Mouse (Mus musculus) intestine, embryonic 14.5 days (tissue): ENCODE measurements around the gene Slc44a1. TPM values are rescaled to one million over a fixed set of nuclear protein-coding genes. Genes with fewer than 3 reads are reported as not detected.

ENCODE experiments used
- ATAC-seq: fragments of 200-750 bp; cut with Nextera tagmentation; replicated peaks from 2 replicates; pipeline ENCODE4 v1.8.0; 2017; ENCODE audit warnings: low read depth, moderate number of reproducible peaks, moderate TSS enrichment, moderate library complexity; ENCODE audit not compliant: low FRiP score, low TSS enrichment
- DNase-seq: peaks from one replicate; pipeline ENCODE4 v3.0.0-alpha.2; 2018; ENCODE audit warnings: low spot score
- H3K27ac ChIP-seq: fragments of 300-500 bp; sonication (generic); 2 replicates; pipeline ENCODE4 v1.5.1; 2014; ENCODE audit warnings: low read depth, mild to moderate bottlenecking, control low read depth
- H3K27me3 ChIP-seq: fragments of 300-500 bp; sonication (generic); replicated peaks from 2 replicates; pipeline ENCODE4 v1.6.1; 2014; ENCODE audit warnings: low read length, control low read depth; ENCODE audit not compliant: control insufficient read depth, insufficient read depth
- H3K36me3 ChIP-seq: fragments of 300-500 bp; sonication (generic); 2 replicates; pipeline ENCODE4 v1.6.1; 2014; ENCODE audit warnings: low read length, control low read depth; ENCODE audit not compliant: control insufficient read depth, insufficient read depth
- H3K4me1 ChIP-seq: fragments of 300-500 bp; sonication (generic); replicated peaks from 2 replicates; pipeline ENCODE4 v1.6.1; 2014; ENCODE audit warnings: low read length, control low read depth, mixed read lengths; ENCODE audit not compliant: control insufficient read depth, insufficient read depth
- H3K4me2 ChIP-seq: fragments of 300-500 bp; sonication (generic); 2 replicates; pipeline ENCODE4 v1.6.1; 2014; ENCODE audit warnings: low read length
- H3K4me3 ChIP-seq: fragments of 300-500 bp; sonication (generic); 2 replicates; pipeline ENCODE4 v1.5.1; 2014; ENCODE audit warnings: low read depth, low read length, control low read depth, mixed read lengths
- H3K9ac ChIP-seq: fragments of 300-500 bp; sonication (generic); 2 replicates; pipeline ENCODE4 v1.6.1; 2014; ENCODE audit warnings: mild to moderate bottlenecking, low read length
- H3K9me3 ChIP-seq: fragments of 300-500 bp; sonication (generic); 2 replicates; pipeline ENCODE4 v1.6.1; 2016; ENCODE audit warnings: low read length, control low read depth; ENCODE audit not compliant: control insufficient read depth
- WGBS: fragments of 180-500 bp; shearing (Covaris S2); extraction: QIAGEN DNeasy Blood & Tissue Kit; methylation state at CpG from one replicate; pipeline ENCODE4 v1.1.7; 2014; 5-methylcytosine and 5-hydroxymethylcytosine counted together
- polyA plus RNA-seq: library from polyadenylated mRNA; unstranded; fragments of >200 nt; fragmentation: Nextera tagmentation; extraction: Ambion mirVana; gene quantifications from 2 replicates; pipeline ENCODE4 v1.2.1, GENCODE M21; 2014

The Slc44a1 gene
- 64.5 and 75.1 TPM in 2 replicates for polyA plus RNA-seq

GRCm38 (mm10) chr4:53440010-53440815 is at the start of gene Slc44a1:
Gene Slc44a1, plus strand, starts transcription at chr4:53440413.
- Histone ChIP-seq H3K27ac (peak within 1 kb of the TSS; percentile 82), H3K9me3 (no peaks in the 10 kb centered on the region), H3K27me3 (no peaks in the 10 kb centered on the region), H3K4me3 (peak within 1 kb of the TSS; percentile 78), H3K4me2 (peak within 1 kb of the TSS; percentile 89), H3K4me1 (peaks cover 27% of the 10 kb centered on the region), H3K36me3 (no peaks in the 10 kb centered on the region), H3K9ac (peak within 1 kb of the TSS; percentile 72)
- ATAC-seq: peak; percentile 96
- under 1% methylated on average over 64 of the region's 122 CpGs for WGBS
- peak; percentile 88 for DNase-seq

GRCm38 (mm10) chr4:53395002-53395401 is 45.2 kb upstream of the Slc44a1 start:
- Histone ChIP-seq H3K4me2 (no peak overlapping the region), H3K27me3 (no peaks in the 10 kb centered on the region), H3K4me3 (no peak overlapping the region), H3K9me3 (no peaks in the 10 kb centered on the region), H3K36me3 (no peaks in the 10 kb centered on the region), H3K4me1 (no peaks in the 10 kb centered on the region), H3K9ac (no peak overlapping the region), H3K27ac (no peak overlapping the region)
- WGBS: 71% methylated on average over 3 of the region's 3 CpGs
- ATAC-seq (no peak), DNase-seq (no peak)

- Histone ChIP-seq H3K4me1 (no peaks in the 10 kb centered on the region), H3K4me3 (no peak overlapping the region), H3K27ac (no peak overlapping the region), H3K36me3 (no peaks in the 10 kb centered on the region), H3K4me2 (no peak overlapping the region), H3K9ac (no peak overlapping the region), H3K27me3 (no peaks in the 10 kb centered on the region), H3K9me3 (no peaks in the 10 kb centered on the region)
- 59% methylated on average over 11 of the region's 11 CpGs for WGBS
- DNase-seq (no peak), ATAC-seq (no peak)
These were observed 43.5 kb upstream of the Slc44a1 start for GRCm38 (mm10) chr4:53396623-53397192.

- no peak for DNase-seq
- H3K36me3 ChIP-seq: no peaks in the 10 kb centered on the region
- WGBS: 73% methylated on average over 4 of the region's 4 CpGs
- H3K4me2 ChIP-seq: no peak overlapping the region
- no peak for ATAC-seq
- H3K4me1 ChIP-seq: no peaks in the 10 kb centered on the region
- H3K9me3 ChIP-seq: no peaks in the 10 kb centered on the region
- H3K27ac ChIP-seq: no peak overlapping the region
- H3K27me3 ChIP-seq: no peaks in the 10 kb centered on the region
- H3K4me3 ChIP-seq: no peak overlapping the region
- no peak overlapping the region for H3K9ac ChIP-seq
These were observed 42.7 kb upstream of the Slc44a1 start for GRCm38 (mm10) chr4:53397280-53398117.

- Histone ChIP-seq H3K36me3 (no peaks in the 10 kb centered on the region), H3K4me1 (no peaks in the 10 kb centered on the region), H3K4me2 (no peak overlapping the region), H3K27me3 (no peaks in the 10 kb centered on the region), H3K9me3 (no peaks in the 10 kb centered on the region), H3K27ac (no peak overlapping the region), H3K9ac (no peak overlapping the region), H3K4me3 (no peak overlapping the region)
- 63% methylated on average over 5 of the region's 5 CpGs for WGBS
- no peak for DNase-seq
- ATAC-seq: no peak
These were observed 41.7 kb upstream of the Slc44a1 start for GRCm38 (mm10) chr4:53398561-53398960.

GRCm38 (mm10) chr4:53399428-53399827 is 40.8 kb upstream of the Slc44a1 start:
- no peak overlapping the region for H3K9ac ChIP-seq
- DNase-seq (no peak), ATAC-seq (no peak)
- 94% methylated on average over 1 of the region's 1 CpGs for WGBS
- H3K27me3 ChIP-seq: no peaks in the 10 kb centered on the region
- no peak overlapping the region for H3K4me3 ChIP-seq
- H3K9me3 ChIP-seq: no peaks in the 10 kb centered on the region
- no peaks in the 10 kb centered on the region for H3K4me1 ChIP-seq
- no peak overlapping the region for H3K27ac ChIP-seq
- H3K4me2 ChIP-seq: no peak overlapping the region
- H3K36me3 ChIP-seq: no peaks in the 10 kb centered on the region

GRCm38 (mm10) chr4:53403386-53403785 is 36.8 kb upstream of the Slc44a1 start:
- no peak overlapping the region for H3K4me3 ChIP-seq
- ATAC-seq (no peak), DNase-seq (no peak)
- WGBS: 91% methylated on average over 12 of the region's 12 CpGs
- H3K27me3 ChIP-seq: no peaks in the 10 kb centered on the region
- no peaks in the 10 kb centered on the region for H3K4me1 ChIP-seq
- no peak overlapping the region for H3K4me2 ChIP-seq
- H3K9ac ChIP-seq: no peak overlapping the region
- no peak overlapping the region for H3K27ac ChIP-seq
- H3K36me3 ChIP-seq: no peaks in the 10 kb centered on the region
- H3K9me3 ChIP-seq: no peaks in the 10 kb centered on the region

- Histone ChIP-seq H3K9ac (no peak overlapping the region), H3K4me3 (no peak overlapping the region), H3K27ac (no peak overlapping the region), H3K4me2 (no peak overlapping the region), H3K27me3 (no peaks in the 10 kb centered on the region), H3K9me3 (no peaks in the 10 kb centered on the region), H3K4me1 (peaks cover 1% of the 10 kb centered on the region; the same call in 1 of the 2 replicates), H3K36me3 (no peaks in the 10 kb centered on the region)
- WGBS: 93% methylated on average over 6 of the region's 6 CpGs
- no peak for DNase-seq
- no peak for ATAC-seq
These were observed 35.7 kb upstream of the Slc44a1 start for GRCm38 (mm10) chr4:53404431-53404925.
